Mouse (Mus musculus) cortical plate, adult 2 months (tissue): Measurements from ENCODE around the gene Fgfr2.

Experiments used
- CTCF ChIP-seq: fragments of 200-500 bp; IDR thresholded peaks from 2 replicates; pipeline ENCODE4 v1.5.1; 2011; ENCODE audit warnings: mild to moderate bottlenecking, control low read depth, low read length; ENCODE audit not compliant: insufficient read depth; ENCODE audit errors: extremely low read depth
- POLR2A ChIP-seq: fragments of 200-500 bp; IDR thresholded peaks from 2 replicates; pipeline ENCODE4 v1.6.1; 2011; ENCODE audit warnings: mild to moderate bottlenecking, low read length, control low read depth; ENCODE audit not compliant: insufficient read depth; ENCODE audit errors: extremely low read depth

- TF ChIP-seq CTCF = no peak
- no peak for TF ChIP-seq POLR2A
These were observed 341.3 kb downstream of the Fgfr2 start for GRCm38 (mm10) chr7:132781850-132782249.
